Mouse (Mus musculus) right cerebral cortex, postnatal 25 days (tissue): ENCODE results near the gene Tedc1.

Experiments used
- DNase-seq: peaks from one replicate; pipeline ENCODE4 v3.0.0; 2022

The Tedc1 gene

DNA sequence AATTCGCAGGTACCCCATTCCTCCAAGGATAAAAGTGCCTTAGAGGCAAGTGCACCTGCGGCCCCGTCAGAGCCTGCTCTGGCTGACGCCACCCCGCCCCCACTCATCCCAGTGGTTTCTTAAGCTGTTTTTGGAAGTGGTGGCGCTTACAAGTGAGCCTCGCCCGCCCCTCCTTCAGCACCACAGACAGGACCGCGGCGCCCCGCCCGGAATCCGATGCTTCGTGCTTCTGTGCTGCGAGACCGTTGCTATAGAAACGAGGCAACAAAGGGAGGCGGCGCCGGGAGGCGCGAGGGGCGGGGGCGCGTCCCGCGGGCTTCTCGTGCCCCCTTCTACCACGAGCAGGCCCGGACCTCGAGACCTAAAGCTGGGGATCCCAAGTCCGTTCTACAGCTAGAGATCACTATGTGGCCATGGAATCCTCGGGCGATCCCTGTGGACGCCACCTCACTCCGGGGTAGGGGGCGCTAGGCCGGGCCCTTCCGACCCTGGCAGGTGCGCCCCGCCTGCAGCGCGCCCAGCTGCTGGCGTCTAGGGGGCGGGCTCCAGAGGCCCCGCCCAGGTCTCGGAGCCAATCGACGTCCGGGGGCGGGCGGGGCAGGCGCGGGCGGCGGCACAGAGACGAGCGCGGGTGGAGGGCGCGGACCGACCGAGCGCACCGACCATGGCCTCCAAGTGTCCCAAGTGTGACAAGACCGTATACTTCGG is 16.2 kb upstream of the Tedc1 start, which contains the start of gene Crip2:
TSS of gene Crip2 (plus strand) at position 329 of the 708 bp plus-strand sequence.
- DNase-seq: peak; percentile 93

GRCm38 (mm10) chr12:113140616-113141411 is 15.4 kb upstream of the Tedc1 start:
- no peak for DNase-seq

GRCm38 (mm10) chr12:113141531-113141973 is 14.7 kb upstream of the Tedc1 start:
- no peak for DNase-seq

DNA sequence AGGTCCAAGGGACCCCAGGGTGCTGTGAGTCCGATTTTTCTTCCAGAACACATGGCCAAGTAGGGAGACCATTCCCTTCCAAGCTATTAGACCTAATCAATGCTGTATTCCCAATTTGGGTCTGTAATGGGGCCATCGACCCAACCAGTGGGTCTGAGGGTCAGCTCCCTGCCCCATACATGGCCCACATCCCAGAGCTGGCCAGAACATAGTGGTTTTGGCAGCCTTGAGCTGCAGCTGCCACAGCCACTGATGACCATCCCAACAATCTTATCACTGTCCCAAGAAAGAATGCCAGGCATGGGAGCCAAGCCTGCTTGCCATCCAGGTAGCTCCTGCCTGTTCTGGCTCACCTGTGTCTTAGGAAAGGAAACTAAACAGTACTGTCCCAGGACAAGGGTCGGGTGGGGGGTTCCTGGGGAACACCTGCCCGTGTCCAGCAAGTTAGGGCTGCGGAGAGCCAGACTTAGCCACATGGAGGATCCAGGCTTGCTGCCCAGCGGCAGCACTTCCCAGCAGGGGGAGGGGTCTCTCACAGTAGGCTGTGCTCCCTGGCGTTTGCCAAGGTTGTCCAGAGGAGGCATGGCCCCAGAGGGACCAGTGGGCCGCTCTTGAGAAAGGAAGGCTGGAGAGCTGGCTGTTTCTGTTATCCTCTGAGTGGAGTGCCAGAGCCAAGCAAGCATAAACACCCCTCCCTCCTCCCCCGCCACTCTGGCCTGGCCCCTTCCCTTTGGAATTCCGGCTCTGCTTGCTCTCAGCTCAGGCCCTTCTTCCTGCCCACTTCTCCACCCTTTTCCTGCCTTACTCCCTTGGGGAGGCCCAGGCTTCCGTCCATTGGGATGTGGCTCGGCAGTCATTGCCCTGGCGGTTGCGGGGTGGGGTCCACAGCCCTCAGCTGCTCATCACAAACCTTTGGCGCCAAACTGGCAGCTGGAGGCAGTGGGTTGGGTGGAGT is 13.9 kb upstream of the Tedc1 start:
- peak; percentile 48 for DNase-seq

DNA sequence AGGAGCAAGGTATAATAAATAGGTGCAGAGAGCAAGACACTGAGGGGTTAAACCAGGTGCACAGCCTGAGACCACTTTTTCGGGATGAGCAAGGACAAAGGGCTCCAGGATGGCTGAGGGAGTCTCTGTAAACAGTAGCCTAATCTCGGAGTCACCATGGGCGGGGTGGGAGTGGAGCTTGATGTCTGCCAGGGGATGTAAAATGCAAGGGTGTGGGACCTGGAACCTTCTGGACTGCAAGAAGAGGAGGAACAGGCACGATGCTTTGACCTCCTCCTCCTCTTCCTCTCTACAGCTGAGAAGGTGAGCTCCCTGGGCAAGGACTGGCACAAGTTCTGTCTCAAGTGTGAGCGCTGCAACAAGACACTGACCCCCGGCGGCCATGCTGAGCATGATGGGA is 13.1 kb upstream of the Tedc1 start:
- no peak for DNase-seq

DNA sequence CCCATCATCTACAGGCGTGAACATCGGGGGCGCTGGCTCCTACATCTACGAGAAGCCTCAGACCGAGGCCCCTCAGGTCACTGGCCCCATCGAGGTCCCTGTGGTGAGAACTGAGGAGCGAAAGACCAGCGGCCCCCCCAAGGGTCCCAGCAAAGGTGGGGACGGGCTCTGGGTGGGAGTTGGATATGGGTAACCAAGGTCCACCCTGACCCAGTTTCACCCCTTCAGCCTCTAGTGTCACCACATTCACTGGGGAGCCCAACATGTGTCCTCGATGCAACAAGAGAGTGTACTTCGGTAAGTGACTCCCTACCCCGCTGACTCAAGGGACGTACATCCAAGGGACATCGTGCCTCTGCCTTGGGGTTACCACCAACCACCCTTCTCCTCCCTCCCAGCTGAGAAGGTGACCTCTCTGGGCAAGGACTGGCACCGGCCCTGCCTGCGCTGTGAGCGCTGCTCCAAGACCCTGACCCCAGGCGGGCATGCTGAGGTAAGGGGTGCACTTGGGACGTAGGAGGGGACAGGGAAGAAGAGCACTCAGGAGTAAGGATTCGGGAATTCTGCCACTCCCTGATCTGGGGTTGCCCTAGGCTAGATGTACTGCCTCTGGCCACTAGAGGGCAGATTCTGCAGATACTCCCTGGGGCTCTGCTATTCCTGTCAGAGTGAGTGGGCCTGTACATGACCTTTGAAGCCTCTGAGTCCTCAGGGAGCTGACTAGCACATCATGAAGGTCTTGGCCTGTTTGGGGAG is 12.0 kb upstream of the Tedc1 start:
- DNase-seq: no peak

- no peak for DNase-seq
These were observed 11.3 kb upstream of the Tedc1 start for GRCm38 (mm10) chr12:113144886-113145285.

DNA sequence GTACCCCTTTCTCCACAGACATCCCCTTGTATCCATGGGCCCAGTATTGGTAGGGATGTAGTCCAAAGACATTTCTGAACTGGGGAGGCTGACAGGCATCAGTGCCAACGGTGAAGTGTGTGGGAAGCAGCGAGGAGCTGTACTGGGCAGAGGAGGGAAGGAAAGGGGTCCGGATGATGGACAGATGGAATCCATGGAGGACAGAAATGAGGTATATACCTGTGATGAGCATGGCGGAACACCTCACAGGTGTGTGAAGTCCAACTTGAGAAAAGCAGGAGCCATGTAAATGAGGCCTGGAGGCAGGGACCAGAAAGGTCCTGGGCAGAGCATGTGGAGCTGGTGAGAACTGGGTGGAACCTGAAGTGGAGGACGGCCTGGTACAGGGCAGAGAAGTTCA is 10.6 kb upstream of the Tedc1 start:
- DNase-seq: no peak

- DNase-seq: peak; percentile 73
These were observed 9.8 kb upstream of the Tedc1 start, which contains the start of gene Crip1 for GRCm38 (mm10) chr12:113146112-113147057. Crip1 (plus strand) TSS chr12:113146316.

- no peak for DNase-seq
These were observed 8.7 kb upstream of the Tedc1 start for GRCm38 (mm10) chr12:113147481-113147880.

DNA sequence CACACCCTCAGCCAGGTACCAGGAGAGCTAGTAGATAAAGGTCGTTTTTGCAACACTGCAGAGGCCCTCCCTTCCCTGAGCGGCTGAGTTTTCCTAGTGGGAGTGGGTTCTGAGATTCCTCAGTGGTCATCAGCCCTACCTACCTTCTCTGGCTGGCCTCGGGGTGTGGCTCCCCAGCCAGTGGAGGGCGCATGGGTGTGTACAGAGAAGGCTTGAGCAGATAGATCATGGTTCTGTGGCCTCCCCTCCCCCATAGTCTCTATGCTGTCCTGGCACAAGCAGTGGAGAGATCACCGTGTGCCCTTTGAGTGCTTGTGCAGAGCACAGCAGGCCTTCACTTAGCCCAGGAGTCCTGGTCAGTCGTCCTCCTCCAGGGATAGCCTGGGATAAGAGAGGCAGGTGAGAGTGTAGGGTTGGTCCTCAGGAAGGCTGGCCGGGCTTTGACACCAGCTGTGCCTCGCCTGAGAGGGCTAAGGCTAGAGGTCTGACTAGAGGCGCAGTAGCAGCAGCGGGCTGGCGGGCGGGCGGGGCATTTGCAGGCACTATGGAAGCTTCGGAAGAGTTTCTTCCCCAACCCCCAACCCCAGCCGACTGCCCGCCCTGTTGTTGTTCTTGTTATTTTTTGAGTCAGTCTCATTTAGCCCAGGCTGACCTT is 7.7 kb upstream of the Tedc1 start:
- no peak for DNase-seq

GRCm38 (mm10) chr12:113149341-113149740 is 6.9 kb upstream of the Tedc1 start:
- DNase-seq: no peak

DNA sequence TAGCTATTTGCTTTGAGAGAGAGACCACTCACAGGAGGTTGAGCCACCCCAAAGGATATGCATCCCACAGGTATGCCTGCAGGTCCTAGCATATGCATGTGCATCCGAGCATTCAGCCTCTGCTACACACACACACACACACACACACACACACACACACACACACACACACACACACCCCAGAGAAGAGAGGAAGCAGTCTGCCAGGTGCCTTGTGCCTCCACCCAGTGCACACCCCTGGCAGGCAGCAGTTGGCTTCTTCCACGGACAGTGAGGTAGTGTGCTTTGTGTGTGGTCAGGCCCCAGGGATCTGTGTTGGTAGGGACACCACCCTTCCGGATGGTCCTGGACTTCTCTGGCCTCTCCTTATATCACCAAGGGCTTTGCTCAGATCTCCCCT is 6.3 kb upstream of the Tedc1 start:
- DNase-seq: no peak

DNA sequence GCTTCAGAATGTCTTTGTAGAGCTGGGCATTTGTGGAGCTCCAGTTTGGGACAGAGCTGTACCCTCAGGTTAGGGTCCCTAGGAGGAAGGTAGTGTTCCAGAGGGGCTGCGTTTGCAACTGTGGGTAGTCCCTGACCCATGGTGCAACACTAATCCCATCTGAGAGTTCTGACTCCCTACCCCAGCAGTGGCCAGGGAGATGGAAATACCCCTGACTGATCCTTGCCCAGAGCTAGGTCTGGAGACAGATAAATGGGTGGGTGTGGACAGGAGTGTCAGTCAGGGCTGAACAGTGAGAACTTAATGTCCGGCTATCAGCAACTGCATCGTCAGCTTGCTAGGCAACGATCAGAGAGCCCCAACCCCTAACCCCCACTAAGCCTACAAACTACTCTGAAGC is 5.6 kb upstream of the Tedc1 start:
- DNase-seq: no peak

DNA sequence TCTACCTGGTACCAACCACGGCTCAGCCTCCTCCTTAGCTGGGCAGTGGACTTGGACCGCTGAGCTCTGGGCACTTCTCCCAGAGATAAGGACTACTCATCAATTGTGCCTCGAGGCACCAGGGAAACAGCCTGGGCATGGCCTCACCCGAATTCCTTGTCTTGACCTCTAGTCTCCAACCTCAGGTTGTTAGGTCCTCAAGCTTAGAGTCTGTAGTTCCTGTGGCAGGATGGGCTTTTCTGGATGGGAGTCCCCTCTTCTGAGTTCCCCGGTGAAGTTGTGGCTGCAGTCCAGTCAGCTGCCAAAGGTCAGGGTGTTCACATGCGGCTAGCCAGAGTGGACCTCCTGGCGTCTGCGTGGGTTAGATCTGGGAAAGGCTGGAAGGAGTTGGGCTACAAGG is 5.2 kb upstream of the Tedc1 start:
- DNase-seq: no peak

DNA sequence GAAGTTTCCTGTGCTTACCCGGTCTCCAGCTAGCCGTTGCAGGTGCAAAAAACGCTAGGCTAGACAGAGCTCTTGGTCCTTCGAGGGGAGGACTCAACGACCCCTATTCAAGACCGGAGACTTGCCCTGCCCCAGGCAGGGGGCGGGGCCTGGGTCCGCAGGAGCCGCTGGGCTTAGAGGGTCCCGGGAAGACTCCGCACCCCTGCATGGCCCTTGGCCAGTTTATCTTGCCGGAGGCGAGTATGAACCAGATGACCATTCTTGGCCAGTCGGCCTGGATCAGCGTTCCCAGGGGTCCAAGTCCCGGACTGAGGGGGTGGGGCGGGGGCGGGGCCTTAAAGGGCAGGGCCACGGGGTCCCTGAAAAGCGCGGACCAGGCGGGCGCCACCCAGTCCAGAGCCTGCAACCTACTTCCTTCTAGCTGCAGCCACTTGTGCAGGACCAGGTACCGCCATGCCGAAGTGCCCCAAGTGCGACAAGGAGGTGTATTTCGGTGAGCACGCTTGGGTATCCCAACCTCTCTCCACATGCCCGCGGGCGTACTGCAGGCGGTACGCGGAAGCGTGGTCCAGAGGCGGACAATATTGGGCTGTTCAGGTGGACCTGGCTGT is 4.5 kb upstream of the Tedc1 start:
- no peak for DNase-seq

DNA sequence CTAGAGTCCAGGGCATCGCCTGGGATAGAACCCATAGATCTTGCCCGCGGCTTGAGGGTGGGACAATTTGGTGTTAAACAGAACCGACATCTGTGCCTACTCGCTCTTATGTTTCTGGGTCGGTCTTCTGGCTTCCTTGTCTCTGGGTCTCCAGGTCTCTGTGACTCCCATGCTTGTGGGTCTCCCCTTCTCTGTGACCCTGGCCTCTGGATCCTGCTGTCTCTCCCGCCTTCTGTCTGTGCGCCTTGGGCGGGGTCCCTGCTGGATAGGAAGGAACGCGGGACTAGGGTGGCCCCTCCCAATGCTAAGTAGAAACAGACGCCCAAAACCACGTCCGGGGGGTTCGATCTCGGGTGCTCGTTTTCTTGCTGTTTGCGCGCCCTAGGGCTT is 4.0 kb upstream of the Tedc1 start:
- DNase-seq: no peak

- no peak for DNase-seq
These were observed 3.2 kb upstream of the Tedc1 start for GRCm38 (mm10) chr12:113152991-113153525.

GRCm38 (mm10) chr12:113153971-113154370 is 2.2 kb upstream of the Tedc1 start:
- DNase-seq: no peak

GRCm38 (mm10) chr12:113154747-113155075 is 1.5 kb upstream of the Tedc1 start:
- DNase-seq: no peak
